Mouse (Mus musculus) MEL (cell line): ENCODE measurements around the gene Mtpn.

Source experiments
- MAX ChIP-seq: IDR thresholded peaks from 2 replicates; pipeline ENCODE4 v1.6.1; 2011; ENCODE audit warnings: low read length, improper control_type of control experiment
- TBP ChIP-seq: IDR thresholded peaks from 2 replicates; pipeline ENCODE4 v1.8.0; 2011; ENCODE audit warnings: low read depth, low read length, improper control_type of control experiment

GRCm38 (mm10) chr6:35539304-35540009, at the start of gene Mtpn:
- TF ChIP-seq TBP (0 out of 2 replicates have a peak, but pooled peaks have one; percentile 44), MAX (peak; percentile 59)
